Mouse (Mus musculus) embryonic facial prominence, embryonic 15.5 days (tissue): Measurements from ENCODE around the gene Kcnq5. TPM values are rescaled to one million over a fixed set of nuclear protein-coding genes. Genes with fewer than 3 reads are reported as not detected.

Source experiments
- ATAC-seq: fragments of 200-750 bp; cut with Nextera tagmentation; 2 replicates; pipeline ENCODE4 v1.8.0; 2017; ENCODE audit warnings: low read depth, moderate TSS enrichment; ENCODE audit not compliant: insufficient number of reproducible peaks, low FRiP score, low TSS enrichment
- H3K27ac ChIP-seq: fragments of 300-500 bp; sonication (generic); replicated peaks from 2 replicates; pipeline ENCODE4 v1.5.1; 2015; ENCODE audit warnings: mild to moderate bottlenecking, inconsistent platforms
- H3K27me3 ChIP-seq: fragments of 300-500 bp; sonication (generic); 2 replicates; pipeline ENCODE4 v1.6.1; 2015; ENCODE audit warnings: inconsistent platforms
- H3K36me3 ChIP-seq: fragments of 300-500 bp; sonication (generic); 2 replicates; pipeline ENCODE4 v1.6.1; 2015; ENCODE audit warnings: mild to moderate bottlenecking, inconsistent platforms
- H3K4me1 ChIP-seq: fragments of 300-500 bp; sonication (generic); 2 replicates; pipeline ENCODE4 v1.6.1; 2015; ENCODE audit warnings: inconsistent platforms
- H3K4me2 ChIP-seq: fragments of 300-500 bp; sonication (generic); replicated peaks from 2 replicates; pipeline ENCODE4 v1.6.1; 2015; ENCODE audit warnings: mild to moderate bottlenecking, inconsistent platforms
- H3K4me3 ChIP-seq: fragments of 300-500 bp; sonication (generic); replicated peaks from 2 replicates; pipeline ENCODE4 v1.5.1; 2015; ENCODE audit warnings: mild to moderate bottlenecking, inconsistent platforms
- H3K9ac ChIP-seq: fragments of 300-500 bp; sonication (generic); 2 replicates; pipeline ENCODE4 v1.6.1; 2015; ENCODE audit warnings: inconsistent platforms
- H3K9me3 ChIP-seq: fragments of 300-500 bp; sonication (generic); replicated peaks from 2 replicates; pipeline ENCODE4 v1.6.1; 2016; ENCODE audit warnings: inconsistent platforms
- WGBS: fragments of 180-500 bp; shearing (Covaris S2); methylation state at CpG from one replicate; pipeline ENCODE4 v1.1.7; 2015; 5-methylcytosine and 5-hydroxymethylcytosine counted together
- polyA plus RNA-seq: library from polyadenylated mRNA; unstranded; fragments of >200 nt; fragmentation: Nextera tagmentation; extraction: Ambion mirVana; gene quantifications from 2 replicates; pipeline ENCODE4 v1.2.1, GENCODE M21; 2015

Gene Kcnq5
- polyA plus RNA-seq, 1 experiment from 2014 or later, result 1.8 TPM

DNA sequence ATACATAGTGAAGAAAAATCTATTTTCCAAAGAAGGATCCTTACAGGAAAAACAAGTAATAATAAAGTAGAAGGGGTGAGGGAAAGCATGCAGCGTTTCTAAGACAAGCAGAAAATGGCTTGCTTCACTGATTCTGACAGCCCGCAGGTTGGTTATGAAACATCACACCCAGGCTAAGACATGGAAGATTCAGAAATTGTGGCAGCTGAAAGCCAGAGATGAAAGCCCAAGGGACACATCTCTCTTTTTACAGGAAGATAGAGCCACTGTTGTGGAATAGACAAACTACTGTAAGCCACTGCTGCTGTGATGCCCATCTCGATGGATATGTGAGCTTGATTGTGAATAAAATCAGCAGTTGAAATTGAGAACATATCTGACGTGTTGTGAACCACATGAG lies 20.9 kb downstream of the Kcnq5 start:
- no peak overlapping the region for H3K4me3 ChIP-seq
- no peaks in the 10 kb centered on the region for H3K4me1 ChIP-seq
- no peak overlapping the region for H3K27ac ChIP-seq
- no peak for ATAC-seq
- H3K4me2 ChIP-seq, result no peak overlapping the region
- H3K36me3 ChIP-seq, result no peaks in the 10 kb centered on the region
- H3K9me3 ChIP-seq, result no peaks in the 10 kb centered on the region
- H3K27me3 ChIP-seq, result no peaks in the 10 kb centered on the region
- WGBS, result 74% methylated on average over 4 of the region's 4 CpGs
- H3K9ac ChIP-seq, result no peak overlapping the region

DNA sequence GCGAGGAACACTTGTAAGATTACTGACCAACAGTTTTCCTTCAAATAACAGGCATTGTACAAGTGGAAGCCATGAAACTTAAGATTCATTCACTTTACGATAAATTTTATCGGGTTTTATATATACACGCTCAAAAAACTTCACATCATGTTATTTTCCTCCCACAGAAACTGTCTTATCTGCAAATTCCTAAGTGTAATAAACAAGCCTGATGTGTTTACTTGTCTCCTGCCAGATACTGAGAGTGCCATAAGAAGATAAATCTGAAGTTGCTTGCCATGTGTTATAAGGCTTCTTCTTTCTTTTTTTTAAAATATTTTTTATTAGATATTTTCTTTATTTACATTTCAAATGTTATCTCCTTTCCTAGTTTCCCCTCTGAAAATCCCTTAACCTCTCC lies 34.6 kb downstream of the Kcnq5 start:
- 86% methylated on average over 4 of the region's 4 CpGs for WGBS
- H3K9me3 ChIP-seq, result no peaks in the 10 kb centered on the region
- H3K4me1 ChIP-seq, result no peaks in the 10 kb centered on the region
- H3K27me3 ChIP-seq, result no peaks in the 10 kb centered on the region
- ATAC-seq, result no peak
- H3K4me2 ChIP-seq, result no peak overlapping the region
- H3K9ac ChIP-seq, result no peak overlapping the region
- H3K4me3 ChIP-seq, result no peak overlapping the region
- no peaks in the 10 kb centered on the region for H3K36me3 ChIP-seq
- no peak overlapping the region for H3K27ac ChIP-seq

GRCm38 (mm10) chr1:21923293-21923642 lies 38.5 kb downstream of the Kcnq5 start:
- H3K4me3 ChIP-seq, result no peak overlapping the region
- H3K9me3 ChIP-seq, result no peaks in the 10 kb centered on the region
- no peak overlapping the region for H3K4me2 ChIP-seq
- H3K9ac ChIP-seq, result no peak overlapping the region
- H3K27ac ChIP-seq, result no peak overlapping the region
- no peaks in the 10 kb centered on the region for H3K4me1 ChIP-seq
- H3K36me3 ChIP-seq, result no peaks in the 10 kb centered on the region
- 79% methylated on average over 1 of the region's 1 CpGs for WGBS
- no peak for ATAC-seq
- no peaks in the 10 kb centered on the region for H3K27me3 ChIP-seq

GRCm38 (mm10) chr1:21922578-21923292 lies 39.0 kb downstream of the Kcnq5 start:
- no peak for ATAC-seq
- no peaks in the 10 kb centered on the region for H3K27me3 ChIP-seq
- H3K4me3 ChIP-seq, result no peak overlapping the region
- H3K4me1 ChIP-seq, result no peaks in the 10 kb centered on the region
- H3K9me3 ChIP-seq, result no peaks in the 10 kb centered on the region
- H3K4me2 ChIP-seq, result no peak overlapping the region
- H3K9ac ChIP-seq, result no peak overlapping the region
- 72% methylated on average over 8 of the region's 8 CpGs for WGBS
- no peaks in the 10 kb centered on the region for H3K36me3 ChIP-seq
- no peak overlapping the region for H3K27ac ChIP-seq

GRCm38 (mm10) chr1:21919276-21919675 lies 42.5 kb downstream of the Kcnq5 start:
- Histone ChIP-seq H3K4me3 (no peak overlapping the region), H3K36me3 (no peaks in the 10 kb centered on the region), H3K27me3 (no peaks in the 10 kb centered on the region), H3K27ac (no peak overlapping the region), H3K9me3 (no peaks in the 10 kb centered on the region), H3K4me2 (no peak overlapping the region), H3K9ac (no peak overlapping the region), H3K4me1 (no peaks in the 10 kb centered on the region)
- 53% methylated on average over 6 of the region's 6 CpGs for WGBS
- ATAC-seq, result no peak

DNA sequence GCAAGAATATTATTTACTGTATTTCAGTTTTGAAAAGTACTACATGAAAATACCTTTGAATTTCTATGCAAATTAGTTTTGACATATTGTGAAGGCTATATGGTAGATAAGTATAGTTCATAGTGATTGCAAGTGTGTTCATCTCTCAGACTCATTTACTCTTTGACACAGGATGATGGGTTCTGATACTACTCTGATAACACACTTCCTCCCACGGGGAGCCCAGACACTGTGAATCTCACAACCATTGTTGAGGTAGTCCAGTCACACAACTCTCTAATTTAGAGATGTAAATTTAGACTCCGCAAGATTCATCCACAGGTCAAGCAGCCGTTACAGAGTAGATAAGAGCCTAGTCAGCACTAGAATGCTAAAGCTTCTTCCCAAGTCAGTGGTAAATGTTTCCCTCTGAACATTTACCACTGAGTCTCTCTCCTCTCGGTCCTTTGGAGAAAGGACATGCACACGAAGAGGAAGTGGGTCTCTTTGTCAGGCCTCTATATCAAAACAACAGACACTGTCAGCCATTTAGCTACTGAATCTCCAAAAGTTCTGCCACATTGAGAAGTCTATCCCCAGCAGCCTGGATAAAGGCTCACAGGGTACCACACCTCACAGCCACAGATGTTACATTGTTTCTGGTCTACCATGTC lies 65.5 kb downstream of the Kcnq5 start:
- Histone ChIP-seq H3K9me3 (no peaks in the 10 kb centered on the region), H3K36me3 (no peaks in the 10 kb centered on the region), H3K4me1 (no peaks in the 10 kb centered on the region), H3K27ac (no peak overlapping the region), H3K9ac (no peak overlapping the region), H3K4me3 (no peak overlapping the region), H3K4me2 (no peak overlapping the region), H3K27me3 (no peaks in the 10 kb centered on the region)
- no peak for ATAC-seq
- WGBS, result 77% methylated on average over 5 of the region's 5 CpGs

DNA sequence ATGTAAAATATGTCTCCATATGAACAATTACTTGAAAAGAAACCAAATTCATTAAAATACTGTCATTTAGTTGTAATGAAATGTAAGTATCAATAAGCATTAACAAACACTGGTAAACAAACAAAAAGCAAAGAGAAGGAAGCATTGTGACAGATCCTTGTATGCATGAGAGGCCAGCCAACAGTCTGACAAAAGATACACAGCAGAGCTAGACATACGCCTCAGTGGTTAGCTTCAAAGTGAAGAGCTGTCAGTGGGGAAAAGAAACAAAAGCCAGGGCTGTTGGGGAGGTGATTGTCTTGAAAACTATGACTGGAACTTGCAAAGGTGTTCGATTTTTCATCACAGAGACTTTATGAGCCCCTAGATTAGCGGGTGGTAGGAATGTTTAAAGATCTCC lies 78.0 kb downstream of the Kcnq5 start:
- Histone ChIP-seq H3K27ac (no peak overlapping the region), H3K9me3 (no peaks in the 10 kb centered on the region), H3K4me3 (no peak overlapping the region), H3K4me2 (no peak overlapping the region), H3K9ac (no peak overlapping the region), H3K4me1 (no peaks in the 10 kb centered on the region), H3K36me3 (no peaks in the 10 kb centered on the region), H3K27me3 (no peaks in the 10 kb centered on the region)
- no peak for ATAC-seq
- 74% methylated on average over 3 of the region's 3 CpGs for WGBS

DNA sequence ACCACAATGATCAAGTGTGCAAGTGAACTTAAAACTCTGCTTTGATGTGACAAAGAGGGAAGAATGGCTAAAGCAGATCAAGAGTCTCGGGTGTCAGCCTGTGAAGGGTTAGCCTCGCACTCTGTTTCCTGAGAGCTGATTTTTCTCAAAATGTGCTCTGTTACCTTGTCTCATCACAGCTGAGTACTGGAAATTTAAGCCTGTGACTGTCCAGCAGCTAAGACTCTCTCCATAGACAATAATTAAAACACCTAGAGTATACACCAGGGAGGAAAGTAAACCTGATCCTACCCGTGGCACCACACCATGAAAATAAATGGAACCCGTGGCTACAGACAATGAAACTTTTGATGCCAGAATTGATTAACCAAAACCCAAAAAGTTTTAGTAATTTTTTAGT lies 90.9 kb downstream of the Kcnq5 start:
- no peaks in the 10 kb centered on the region for H3K36me3 ChIP-seq
- no peak overlapping the region for H3K4me2 ChIP-seq
- ATAC-seq, result no peak
- WGBS, result 38% methylated on average over 4 of the region's 4 CpGs
- H3K9me3 ChIP-seq, result no peaks in the 10 kb centered on the region
- no peak overlapping the region for H3K4me3 ChIP-seq
- H3K27me3 ChIP-seq, result no peaks in the 10 kb centered on the region
- no peak overlapping the region for H3K9ac ChIP-seq
- H3K27ac ChIP-seq, result no peak overlapping the region
- no peaks in the 10 kb centered on the region for H3K4me1 ChIP-seq

DNA sequence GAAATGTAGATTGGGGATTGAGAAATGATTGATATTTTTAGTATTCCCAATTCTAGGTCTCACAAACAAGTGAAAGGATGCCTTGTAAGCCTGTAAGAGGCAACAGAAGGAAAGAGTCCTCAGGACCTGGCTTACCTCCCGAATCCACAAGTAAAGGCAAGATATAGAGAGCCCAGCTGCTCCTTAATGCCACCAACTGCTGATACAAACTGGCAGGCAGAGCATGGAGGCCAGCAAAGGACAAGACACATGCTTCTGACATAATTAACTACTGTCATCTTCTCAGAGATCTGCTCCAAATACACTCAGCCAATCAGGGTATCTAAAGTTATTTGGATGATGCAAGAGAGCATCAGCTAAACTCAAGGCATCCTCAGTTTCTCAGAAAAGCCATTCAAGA lies 93.3 kb downstream of the Kcnq5 start:
- no peak overlapping the region for H3K27ac ChIP-seq
- no peak overlapping the region for H3K4me2 ChIP-seq
- no peak overlapping the region for H3K9ac ChIP-seq
- no peaks in the 10 kb centered on the region for H3K4me1 ChIP-seq
- no peak overlapping the region for H3K4me3 ChIP-seq
- WGBS, result 74% methylated on average over 1 of the region's 1 CpGs
- no peak for ATAC-seq
- H3K27me3 ChIP-seq, result no peaks in the 10 kb centered on the region
- no peaks in the 10 kb centered on the region for H3K9me3 ChIP-seq
- H3K36me3 ChIP-seq, result no peaks in the 10 kb centered on the region

GRCm38 (mm10) chr1:21856399-21856798 lies 105.3 kb downstream of the Kcnq5 start:
- WGBS, result 73% methylated on average over 3 of the region's 3 CpGs
- Histone ChIP-seq H3K4me2 (no peak overlapping the region), H3K27me3 (no peaks in the 10 kb centered on the region), H3K4me1 (no peaks in the 10 kb centered on the region), H3K4me3 (no peak overlapping the region), H3K9ac (no peak overlapping the region), H3K9me3 (no peaks in the 10 kb centered on the region), H3K36me3 (no peaks in the 10 kb centered on the region), H3K27ac (no peak overlapping the region)
- ATAC-seq, result no peak

GRCm38 (mm10) chr1:21838534-21838933 lies 123.2 kb downstream of the Kcnq5 start:
- no peak for ATAC-seq
- Histone ChIP-seq H3K4me1 (0 out of 2 replicates have a peak, but pooled peaks cover 2% of the 10 kb centered on the region), H3K27me3 (no peaks in the 10 kb centered on the region), H3K4me2 (no peak overlapping the region), H3K27ac (no peak overlapping the region), H3K9me3 (no peaks in the 10 kb centered on the region), H3K9ac (no peak overlapping the region), H3K36me3 (no peaks in the 10 kb centered on the region), H3K4me3 (no peak overlapping the region)
- WGBS, result 39% methylated on average over 3 of the region's 3 CpGs

DNA sequence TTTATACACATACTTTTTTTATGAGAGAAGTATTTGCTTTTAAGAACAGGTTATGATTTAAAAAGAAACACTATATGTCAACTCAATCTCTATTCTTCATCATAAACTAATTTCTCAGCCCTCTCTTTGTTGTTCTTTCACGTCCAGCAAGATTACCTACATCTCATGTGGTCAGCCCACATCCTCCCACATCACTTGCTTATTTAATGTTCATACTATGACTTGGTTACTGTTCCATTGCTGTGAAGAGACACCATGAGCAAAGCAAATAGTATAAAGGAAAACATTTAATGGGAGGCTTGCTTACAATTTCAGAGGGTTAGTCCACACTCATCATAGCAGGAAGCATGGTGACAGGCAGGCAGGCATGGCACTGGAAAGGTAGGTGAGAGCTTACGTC lies 124.4 kb downstream of the Kcnq5 start:
- Histone ChIP-seq H3K4me2 (no peak overlapping the region), H3K9me3 (no peaks in the 10 kb centered on the region), H3K27ac (no peak overlapping the region), H3K4me3 (no peak overlapping the region), H3K9ac (no peak overlapping the region), H3K36me3 (no peaks in the 10 kb centered on the region), H3K27me3 (no peaks in the 10 kb centered on the region), H3K4me1 (0 out of 2 replicates have a peak, but pooled peaks cover 2% of the 10 kb centered on the region)
- no peak for ATAC-seq
- 75% methylated on average over 2 of the region's 2 CpGs for WGBS
